Mouse (Mus musculus) cerebellum, adult 8-10 months (tissue): ENCODE measurements at regions not wholly inside any gene's neighbourhood (a gene's known extent, or its start where the extent isn't known, plus 50 kb on each side); places are given as distances from the start of the nearest gene placed in this dataset.

ENCODE experiments used
- DNase-seq: peaks from one replicate; pipeline ENCODE4 v3.0.0; 2022

- DNase-seq, result no peak
These were observed 272.8 kb downstream of the Cbln1 start for GRCm38 (mm10) chr8:87199461-87200131.

GRCm38 (mm10) chr8:87197867-87198536, 274.4 kb downstream of the Cbln1 start:
- DNase-seq, result no peak

GRCm38 (mm10) chr8:87197000-87197399, 275.4 kb downstream of the Cbln1 start:
- no peak for DNase-seq

- DNase-seq, result no peak
These were observed 276.4 kb downstream of the Cbln1 start for GRCm38 (mm10) chr8:87196050-87196449.

- DNase-seq, result no peak
These were observed 282.5 kb downstream of the Cbln1 start for GRCm38 (mm10) chr8:87189791-87190385.

- DNase-seq, result no peak
These were observed 289.5 kb downstream of the Cbln1 start for GRCm38 (mm10) chr8:87182888-87183287.

- DNase-seq, result peak; percentile 55
These were observed 293.5 kb upstream of the N4bp1 start for GRCm38 (mm10) chr8:87178561-87178960.

- no peak for DNase-seq
These were observed 292.6 kb upstream of the N4bp1 start for GRCm38 (mm10) chr8:87177620-87178019.

GRCm38 (mm10) chr8:87175097-87175496, 290.0 kb upstream of the N4bp1 start:
- DNase-seq, result no peak

- no peak for DNase-seq
These were observed 288.7 kb upstream of the N4bp1 start for GRCm38 (mm10) chr8:87173720-87174119.

GRCm38 (mm10) chr8:87166771-87167170, 281.7 kb upstream of the N4bp1 start:
- no peak for DNase-seq

GRCm38 (mm10) chr8:87160416-87160815, 275.4 kb upstream of the N4bp1 start:
- DNase-seq, result no peak

GRCm38 (mm10) chr8:87158322-87158721, 273.3 kb upstream of the N4bp1 start:
- no peak for DNase-seq

- DNase-seq, result no peak
These were observed 270.9 kb upstream of the N4bp1 start for GRCm38 (mm10) chr8:87155819-87156425.

GRCm38 (mm10) chr8:87152068-87152915, 267.2 kb upstream of the N4bp1 start:
- DNase-seq, result no peak

GRCm38 (mm10) chr8:87148853-87149252, 263.8 kb upstream of the N4bp1 start:
- no peak for DNase-seq

GRCm38 (mm10) chr8:87147704-87148103, 262.6 kb upstream of the N4bp1 start:
- DNase-seq, result no peak

- DNase-seq, result no peak
These were observed 252.4 kb upstream of the N4bp1 start for GRCm38 (mm10) chr8:87137412-87137811.

GRCm38 (mm10) chr8:87131716-87132115, 246.7 kb upstream of the N4bp1 start:
- no peak for DNase-seq

GRCm38 (mm10) chr8:87130691-87131090, 245.6 kb upstream of the N4bp1 start:
- DNase-seq, result no peak

GRCm38 (mm10) chr8:87128593-87128992, 243.5 kb upstream of the N4bp1 start:
- peak; percentile 79 for DNase-seq

GRCm38 (mm10) chr8:87116190-87116765, 231.2 kb upstream of the N4bp1 start:
- DNase-seq, result peak; percentile 11
